ENCODE assay signal across 10 mouse cellular contexts in the genomic region with DNA sequence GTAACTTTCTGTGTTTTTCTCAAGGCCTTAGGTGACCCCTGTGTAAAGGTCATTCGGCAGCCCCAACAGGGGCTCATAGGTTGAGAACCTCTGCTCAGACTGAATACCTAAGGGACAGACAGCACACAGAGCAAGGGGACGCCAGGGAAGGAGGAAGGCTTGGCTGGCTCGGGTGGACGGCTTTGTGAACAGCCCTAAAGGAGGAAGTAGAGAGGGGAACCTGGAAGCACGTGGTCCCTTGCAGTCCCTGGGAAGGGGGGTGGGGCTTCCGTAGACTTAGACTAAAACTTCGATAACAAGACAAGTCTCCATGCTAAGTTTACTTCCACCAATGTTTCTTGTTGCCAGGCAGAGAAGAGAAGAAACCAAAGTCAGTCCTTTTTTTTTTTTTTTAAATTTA. TPM values are rescaled to one million over a fixed set of nuclear protein-coding genes. Genes with fewer than 3 reads are reported as not detected.
DNase-seq lines count a peak whose midpoint lies in the region; ATAC-seq lines count a peak whose summit lies in the region.
"Had no signal": no experiment of that assay in that cellular context is flagged by ENCODE, and none has a peak within 500 bp of the region (broad histone marks: within the 10 kb centered on the region; RNA-seq: fewer than 3 reads in every experiment).

No protein-coding gene starts in this region.

- no peak overlapping the region for H3K27ac ChIP-seq in hindbrain, embryonic 11.5 days (ENCODE audit: low read depth, low read length)
- H3K27ac ChIP-seq: embryonic facial prominence, embryonic 15.5 days had no signal

- no peak overlapping the region for H3K4me3 ChIP-seq in hindbrain, embryonic 11.5 days (ENCODE audit: low read depth, low read length)
- H3K4me3 ChIP-seq: embryonic facial prominence, embryonic 15.5 days had no signal

- 56% methylated on average over 7 of the region's 7 CpGs for whole genome bisulfite sequencing in hindbrain, embryonic 11.5 days

- peaks cover 19% of the 10 kb centered on the region for H3K4me1 ChIP-seq in hindbrain, embryonic 11.5 days (replicated peaks; ENCODE audit: control insufficient read depth, insufficient read depth, low read length)

- H3K9me3 ChIP-seq in hindbrain, embryonic 11.5 days (ENCODE audit: control insufficient read depth, low read length), result no peaks in the 10 kb centered on the region
- H3K9me3 ChIP-seq: embryonic facial prominence, embryonic 15.5 days had no signal

- no peak overlapping the region for H3K9ac ChIP-seq in hindbrain, embryonic 11.5 days (ENCODE audit: low read depth, low read length)
- H3K9ac ChIP-seq: embryonic facial prominence, embryonic 15.5 days had no signal

- H3K4me2 ChIP-seq in hindbrain, embryonic 11.5 days (replicated peaks; ENCODE audit: low read depth, low read length), result no peak overlapping the region
- H3K4me2 ChIP-seq: embryonic facial prominence, embryonic 15.5 days had no signal

- peak; percentile 65 to 67 for ATAC-seq in hematopoietic stem cell, adult 5-6 weeks (replicated peaks in 1 of 2; ENCODE audit: insufficient read depth in 1 of 2, low FRiP score in 2 of 2, low TSS enrichment in 1 of 2, low read depth in 1 of 2, poor library complexity in 2 of 2, severe bottlenecking in 2 of 2)
- ATAC-seq in neutrophil, adult 5-6 weeks (ENCODE audit: extremely low read depth, insufficient number of reproducible peaks, low FRiP score, poor library complexity, severe bottlenecking), result peak; percentile 60
- ATAC-seq in activated CD4-positive, CD25-positive, alpha-beta regulatory T cell, adult 4 months, result no peak
- ATAC-seq in hindbrain, embryonic 11.5 days (ENCODE audit: low FRiP score), result no peak
- ATAC-seq: inflammation-experienced regulatory T-cells, adult 6 months had no signal

- H3K27me3 ChIP-seq in hindbrain, embryonic 11.5 days (ENCODE audit: control insufficient read depth, insufficient read depth, low read length), result peaks cover 16% of the 10 kb centered on the region; the same call in 1 of the 2 replicates

- DNase-seq in right cerebral cortex, postnatal 10 days (ENCODE audit: low spot score in 2 of 2), result peak; percentile 58 to 67
- no peak for DNase-seq in right cerebral cortex, adult 18-20 months
- no peak for DNase-seq in adrenal gland, adult 18-20 months (ENCODE audit: low spot score in 2 of 2)
- no peak for DNase-seq in hindbrain, embryonic 11.5 days (ENCODE audit: low spot score)
- DNase-seq: cerebellum, adult 11 months had no signal

- H3K36me3 ChIP-seq in hindbrain, embryonic 11.5 days (ENCODE audit: control insufficient read depth, insufficient read depth, low read length), result no peaks in the 10 kb centered on the region
- H3K36me3 ChIP-seq: embryonic facial prominence, embryonic 15.5 days had no signal

RNA-seq across cellular contexts. Expression of a gene that starts 3.0 kb away (rescaled TPM):
- total RNA-seq in hematopoietic stem cell, adult 5-6 weeks (2017), result 19.2 and 41.0 TPM in 2 replicates
- total RNA-seq in neutrophil, adult 5-6 weeks (2017), result 242 and 249 TPM in 2 replicates
- polyA plus RNA-seq in activated CD4-positive, CD25-positive, alpha-beta regulatory T cell, adult 4 months (2017; shearing (Covaris generic)), result under 1 TPM; 0.04 to 0.97 TPM
- 1 to 10 TPM; 3.2 to 4.1 TPM for total RNA-seq in adrenal gland, adult 18-20 months (2021)
- 2.1 and 2.3 TPM in 2 replicates for polyA plus RNA-seq in hindbrain, embryonic 11.5 days (2014; fragmentation: Nextera tagmentation; extraction: Ambion mirVana)

RNA-seq across cellular contexts. Expression of a gene that starts 48.4 kb away (rescaled TPM):
- 113 and 129 TPM in 2 replicates for total RNA-seq in hematopoietic stem cell, adult 5-6 weeks (2017)
- total RNA-seq in neutrophil, adult 5-6 weeks (2017), result 138 TPM in 2 replicates
- polyA plus RNA-seq in activated CD4-positive, CD25-positive, alpha-beta regulatory T cell, adult 4 months (2017; shearing (Covaris generic)), result 10 to 100 TPM; 12.2 to 16.0 TPM
- 10 to 100 TPM; 84.4 to 91.1 TPM for total RNA-seq in adrenal gland, adult 18-20 months (2021)
- polyA plus RNA-seq in hindbrain, embryonic 11.5 days (2014; fragmentation: Nextera tagmentation; extraction: Ambion mirVana), result 12.6 and 14.8 TPM in 2 replicates

RNA-seq across cellular contexts. Expression of a gene that starts 53.2 kb away (rescaled TPM):
- total RNA-seq in hematopoietic stem cell, adult 5-6 weeks (2017), result 39.3 and 65.1 TPM in 2 replicates
- 16.6 and 20.3 TPM in 2 replicates for total RNA-seq in neutrophil, adult 5-6 weeks (2017)
- 10 to 100 TPM; 79.0 to 82.8 TPM for polyA plus RNA-seq in activated CD4-positive, CD25-positive, alpha-beta regulatory T cell, adult 4 months (2017; shearing (Covaris generic))
- total RNA-seq in adrenal gland, adult 18-20 months (2021), result 10 to 100 TPM; 47.9 to 53.1 TPM
- polyA plus RNA-seq in hindbrain, embryonic 11.5 days (2014; fragmentation: Nextera tagmentation; extraction: Ambion mirVana), result 40.2 and 42.6 TPM in 2 replicates

Comparison
In these comparisons a context has a peak if more than half of its experiments do, and no peak if none do; other contexts are left out.
1. DNase-seq: peak in right cerebral cortex, postnatal 10 days (2 of 2); none in right cerebral cortex, adult 18-20 months (single experiment), adrenal gland, adult 18-20 months (0 of 2) and hindbrain, embryonic 11.5 days (single experiment).
2. ATAC-seq: peak in hematopoietic stem cell, adult 5-6 weeks (2 of 2) and neutrophil, adult 5-6 weeks (single experiment); none in activated CD4-positive, CD25-positive, alpha-beta regulatory T cell, adult 4 months (single experiment) and hindbrain, embryonic 11.5 days (single experiment).